In the genomic region with DNA sequence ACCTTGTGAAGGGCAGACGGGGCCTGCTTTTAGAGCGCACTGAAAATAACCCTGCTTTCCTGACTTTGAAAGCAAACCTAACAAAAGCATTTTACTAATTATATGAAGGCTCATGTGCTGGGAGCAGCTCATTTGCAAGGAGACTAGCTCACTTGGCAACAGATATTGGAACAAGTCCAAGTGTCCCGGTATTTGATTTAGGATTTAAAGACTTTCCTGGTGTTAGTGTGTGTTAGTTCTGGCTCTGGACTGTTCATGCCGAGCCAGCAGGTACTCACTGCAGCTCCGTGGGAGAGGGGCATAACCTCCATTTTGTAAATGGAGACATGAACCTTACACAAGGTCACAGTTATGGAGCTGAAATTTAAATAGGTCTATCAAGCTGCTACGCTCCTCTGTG, we compare ENCODE assay signal across 9 mouse cellular contexts. TPM values are rescaled to one million over a fixed set of nuclear protein-coding genes. Genes with fewer than 3 reads are reported as not detected.
DNase-seq lines count a peak whose midpoint lies in the region; ATAC-seq and TF ChIP-seq lines count a peak whose summit lies in the region.
"Had no signal": no experiment of that assay in that cellular context is flagged by ENCODE, and none has a peak within 500 bp of the region (broad histone marks: within the 10 kb centered on the region; RNA-seq: fewer than 3 reads in every experiment).

No protein-coding gene starts in this region.

- no peak for TF ChIP-seq CTCF in hindbrain, postnatal 0 days (IDR thresholded peaks at IDR 0.05; ENCODE audit: low read depth)
- no peak for TF ChIP-seq CTCF in stomach, postnatal 0 days (IDR thresholded peaks at IDR 0.05; ENCODE audit: low read depth)

- DNase-seq in kidney, adult 18-20 months: peak; percentile 34
- peak; percentile 16 for DNase-seq in retina, postnatal 1 day
- no peak for DNase-seq in retina, embryonic 14.5 days (ENCODE audit: low spot score)
- DNase-seq in hindbrain, postnatal 0 days (ENCODE audit: low spot score): peak; percentile 71
- DNase-seq in stomach, postnatal 0 days (ENCODE audit: low spot score): no peak
- no peak for DNase-seq in T-cell, adult 2 months (ENCODE audit: low spot score)
- no peak for DNase-seq in natural killer cell, adult 2 months (ENCODE audit: low spot score in 2 of 2)

- no peak overlapping the region for H3K27ac ChIP-seq in kidney, embryonic 16.5 days (ENCODE audit: low read length)
- H3K27ac ChIP-seq in hindbrain, postnatal 0 days: no peak overlapping the region
- no peak overlapping the region for H3K27ac ChIP-seq in stomach, postnatal 0 days (replicated peaks)
- H3K27ac ChIP-seq: macrophage had no signal

- TF ChIP-seq EP300 in stomach, postnatal 0 days (optimal IDR thresholded peaks at IDR 0.05): no peak

- ATAC-seq in kidney, embryonic 16.5 days (ENCODE audit: low FRiP score, low TSS enrichment): no peak
- peak; percentile 29; the same call in 1 of the 2 replicates for ATAC-seq in hindbrain, postnatal 0 days
- peak; percentile 45; the same call in 1 of the 2 replicates for ATAC-seq in stomach, postnatal 0 days (ENCODE audit: low FRiP score, low TSS enrichment)

- H3K36me3 ChIP-seq in kidney, embryonic 16.5 days (ENCODE audit: insufficient read depth, low read length): 0 out of 2 replicates have a peak, but pooled peaks cover 4% of the 10 kb centered on the region
- 0 out of 2 replicates have a peak, but pooled peaks cover 8% of the 10 kb centered on the region for H3K36me3 ChIP-seq in hindbrain, postnatal 0 days (ENCODE audit: insufficient read depth, low read length)
- H3K36me3 ChIP-seq in stomach, postnatal 0 days (ENCODE audit: control insufficient read depth, insufficient read depth, low read length): peaks cover 3% of the 10 kb centered on the region; the same call in 1 of the 2 replicates

- no peaks in the 10 kb centered on the region for H3K27me3 ChIP-seq in kidney, embryonic 16.5 days (ENCODE audit: insufficient read depth, low read length)
- H3K27me3 ChIP-seq in hindbrain, postnatal 0 days (ENCODE audit: insufficient read depth, low read length): no peaks in the 10 kb centered on the region
- H3K27me3 ChIP-seq in stomach, postnatal 0 days (ENCODE audit: control insufficient read depth, insufficient read depth, low read length): no peaks in the 10 kb centered on the region

- no peak overlapping the region for H3K9ac ChIP-seq in kidney, embryonic 16.5 days (replicated peaks; ENCODE audit: low read length)
- H3K9ac ChIP-seq in hindbrain, postnatal 0 days (replicated peaks; ENCODE audit: low read length): no peak overlapping the region
- H3K9ac ChIP-seq in stomach, postnatal 0 days (ENCODE audit: low read length): no peak overlapping the region

- H3K9me3 ChIP-seq in kidney, embryonic 16.5 days (ENCODE audit: low read length): no peaks in the 10 kb centered on the region
- no peaks in the 10 kb centered on the region for H3K9me3 ChIP-seq in hindbrain, postnatal 0 days (ENCODE audit: low read length)
- H3K9me3 ChIP-seq in stomach, postnatal 0 days (ENCODE audit: control insufficient read depth, low read length): no peaks in the 10 kb centered on the region

- H3K4me3 ChIP-seq in kidney, embryonic 16.5 days (ENCODE audit: low read length): no peak overlapping the region
- H3K4me3 ChIP-seq in hindbrain, postnatal 0 days (ENCODE audit: low read length): no peak overlapping the region
- no peak overlapping the region for H3K4me3 ChIP-seq in stomach, postnatal 0 days (ENCODE audit: low read depth, low read length)

- H3K4me1 ChIP-seq in kidney, embryonic 16.5 days (ENCODE audit: insufficient read depth, low read length): 0 out of 2 replicates have a peak, but pooled peaks cover 3% of the 10 kb centered on the region
- H3K4me1 ChIP-seq in hindbrain, postnatal 0 days (ENCODE audit: insufficient read depth, low read length): no peaks in the 10 kb centered on the region
- no peaks in the 10 kb centered on the region for H3K4me1 ChIP-seq in stomach, postnatal 0 days (replicated peaks; ENCODE audit: control insufficient read depth, insufficient read depth)

- H3K4me2 ChIP-seq in kidney, embryonic 16.5 days (replicated peaks; ENCODE audit: low read depth, low read length): no peak overlapping the region
- no peak overlapping the region for H3K4me2 ChIP-seq in hindbrain, postnatal 0 days (ENCODE audit: low read depth, low read length)
- H3K4me2 ChIP-seq in stomach, postnatal 0 days (replicated peaks; ENCODE audit: low read depth): no peak overlapping the region

- 48% methylated on average over 6 of the region's 6 CpGs for WGBS in kidney, embryonic 16.5 days
- 25% methylated on average over 6 of the region's 6 CpGs for WGBS in hindbrain, postnatal 0 days
- WGBS in stomach, postnatal 0 days: 31% methylated on average over 6 of the region's 6 CpGs

RNA-seq across cellular contexts. Expression of a gene that starts 52.9 kb away (rescaled TPM):
- 7.8 and 7.9 TPM in 2 replicates for polyA plus RNA-seq in kidney, embryonic 16.5 days (2015; fragmentation: Nextera tagmentation; extraction: Ambion mirVana)
- 10.5 and 15.0 TPM in 2 replicates for total RNA-seq in hindbrain, postnatal 0 days (2014; rRNA removed)
- 6.4 and 6.6 TPM in 2 replicates for polyA plus RNA-seq in hindbrain, postnatal 0 days (2015; fragmentation: Nextera tagmentation; extraction: Ambion mirVana)
- 2.0 and 2.2 TPM in 2 replicates for polyA plus RNA-seq in stomach, postnatal 0 days (2015; fragmentation: Nextera tagmentation; extraction: Ambion mirVana)

Comparison
In these comparisons a context has a peak if more than half of its experiments do, and no peak if none do; other contexts are left out.
1. DNase-seq: peak in kidney, adult 18-20 months (single experiment), retina, postnatal 1 day (single experiment) and hindbrain, postnatal 0 days (single experiment); none in retina, embryonic 14.5 days (single experiment), stomach, postnatal 0 days (single experiment), T-cell, adult 2 months (single experiment) and natural killer cell, adult 2 months (0 of 2).